Mouse (Mus musculus): Measurements from ENCODE around the gene Syt12. TPM values are rescaled to one million over a fixed set of nuclear protein-coding genes. Genes with fewer than 3 reads are reported as not detected.
"Not testable (repeated sequence)": the region's sequence is repeated elsewhere in the genome, so short reads cannot be mapped to it uniquely, and the experiment has no call there.

Syt12 gene
- polyA plus RNA-seq, 1 experiment from 2014 or later = 1.7 TPM

DNA sequence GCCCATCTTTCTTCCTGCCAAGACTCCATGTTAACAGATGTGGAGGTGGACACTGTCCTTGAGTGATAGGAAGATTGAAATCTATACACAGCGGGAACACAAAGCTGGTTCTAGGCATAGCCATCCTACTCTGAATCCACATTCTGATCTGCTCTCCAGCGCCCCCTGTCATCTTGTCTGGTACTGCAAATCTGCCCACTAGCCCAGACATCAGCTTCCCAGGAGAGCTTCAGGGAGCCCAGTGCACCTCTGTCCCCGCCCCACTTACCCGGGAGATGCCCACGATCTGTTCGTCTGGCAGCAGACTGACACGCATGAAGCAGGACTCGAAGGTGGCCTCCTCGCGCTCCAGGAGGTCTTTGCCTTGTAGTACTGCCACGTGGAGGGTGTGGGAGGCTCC is 21.0 kb downstream of the Syt12 start:
- no peak overlapping the region for H3K27ac ChIP-seq (replicated peaks)
- WGBS = 15% methylated on average over 11 of the region's 11 CpGs
- H3K9me3 ChIP-seq (replicated peaks) = no peaks in the 10 kb centered on the region
- no peak overlapping the region for H3K4me3 ChIP-seq (replicated peaks)
- ATAC-seq (ENCODE audit: insufficient number of reproducible peaks, low FRiP score, low TSS enrichment, low read depth) = no peak
- no peak overlapping the region for H3K4me2 ChIP-seq (replicated peaks)
- H3K27me3 ChIP-seq = no peaks in the 10 kb centered on the region
- H3K9ac ChIP-seq = no peak overlapping the region
- peaks cover 19% of the 10 kb centered on the region for H3K4me1 ChIP-seq
- no peaks in the 10 kb centered on the region for H3K36me3 ChIP-seq

DNA sequence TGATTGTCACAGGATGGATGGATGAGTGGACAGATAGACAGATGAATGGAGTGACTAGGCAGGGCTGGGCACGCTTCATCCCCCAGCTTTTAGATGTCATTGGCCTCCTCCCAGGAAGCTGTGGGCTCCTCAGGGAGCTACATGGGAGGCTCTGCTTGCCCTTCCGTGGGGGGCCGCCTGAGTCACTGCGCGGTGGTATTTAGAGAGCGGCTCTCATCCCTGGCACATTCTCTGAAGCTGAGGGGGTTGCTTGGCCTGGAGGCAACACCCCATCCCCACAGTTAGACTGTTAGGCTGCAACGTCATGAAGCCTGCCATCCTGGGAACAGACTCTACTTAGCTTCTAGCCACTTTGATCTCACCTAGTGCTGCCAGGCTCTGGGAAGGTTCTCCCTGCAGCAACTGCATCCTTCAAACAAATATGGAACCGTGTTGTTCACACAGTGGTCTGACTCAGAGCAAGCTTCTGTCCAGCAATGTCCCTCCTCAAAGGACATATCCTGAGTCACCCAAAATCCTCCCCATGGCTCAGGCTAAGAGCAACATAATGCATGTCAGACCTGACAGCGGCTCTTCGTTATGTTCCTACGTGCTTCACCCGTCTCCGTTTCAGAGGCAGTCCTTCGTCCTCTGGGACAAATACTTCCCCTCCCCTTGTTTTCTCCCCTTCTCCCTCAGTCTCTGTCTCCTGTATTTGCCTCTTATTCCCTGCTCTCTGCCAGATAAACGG is 22.0 kb downstream of the Syt12 start:
- 64% methylated on average over 15 of the region's 15 CpGs for WGBS
- no peak overlapping the region for H3K27ac ChIP-seq (replicated peaks)
- ATAC-seq (ENCODE audit: insufficient number of reproducible peaks, low FRiP score, low TSS enrichment, low read depth) = no peak

DNA sequence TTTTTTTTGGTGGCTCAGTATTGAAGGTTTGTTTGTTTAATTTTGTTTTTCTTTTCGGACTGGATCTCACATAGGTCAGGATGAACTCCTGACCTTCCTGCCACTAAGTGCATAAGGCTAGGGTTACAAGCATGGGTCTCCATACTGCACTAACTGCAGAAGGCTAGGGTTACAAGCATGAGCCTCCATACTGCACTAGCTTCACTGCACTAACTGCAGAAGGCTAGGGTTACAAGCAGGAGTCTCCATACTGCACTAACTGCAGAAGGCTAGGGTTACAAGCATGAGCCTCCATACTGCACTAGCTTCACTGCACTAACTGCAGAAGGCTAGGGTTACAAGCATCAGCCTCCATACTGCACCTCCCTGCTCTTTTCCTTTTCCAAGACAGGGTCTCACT is 23.2 kb downstream of the Syt12 start:
- not testable (repeated sequence) for H3K9me3 ChIP-seq (replicated peaks); H3K9ac ChIP-seq; H3K36me3 ChIP-seq; H3K4me2 ChIP-seq (replicated peaks); H3K27ac ChIP-seq (replicated peaks); ATAC-seq (ENCODE audit: insufficient number of reproducible peaks, low FRiP score, low TSS enrichment, low read depth); H3K4me3 ChIP-seq (replicated peaks); H3K27me3 ChIP-seq
- WGBS = 7% methylated on average over 1 of the region's 1 CpGs
- H3K4me1 ChIP-seq = peaks cover 19% of the 10 kb centered on the region

More for the DNA sequence above, 22.0 kb downstream of the Syt12 start:
- H3K9me3 ChIP-seq (replicated peaks) = no peaks in the 10 kb centered on the region
- no peak overlapping the region for H3K4me2 ChIP-seq (replicated peaks)
- H3K4me3 ChIP-seq (replicated peaks) = no peak overlapping the region
- H3K9ac ChIP-seq = no peak overlapping the region
- no peaks in the 10 kb centered on the region for H3K27me3 ChIP-seq
- no peaks in the 10 kb centered on the region for H3K36me3 ChIP-seq
- H3K4me1 ChIP-seq = peaks cover 19% of the 10 kb centered on the region

DNA sequence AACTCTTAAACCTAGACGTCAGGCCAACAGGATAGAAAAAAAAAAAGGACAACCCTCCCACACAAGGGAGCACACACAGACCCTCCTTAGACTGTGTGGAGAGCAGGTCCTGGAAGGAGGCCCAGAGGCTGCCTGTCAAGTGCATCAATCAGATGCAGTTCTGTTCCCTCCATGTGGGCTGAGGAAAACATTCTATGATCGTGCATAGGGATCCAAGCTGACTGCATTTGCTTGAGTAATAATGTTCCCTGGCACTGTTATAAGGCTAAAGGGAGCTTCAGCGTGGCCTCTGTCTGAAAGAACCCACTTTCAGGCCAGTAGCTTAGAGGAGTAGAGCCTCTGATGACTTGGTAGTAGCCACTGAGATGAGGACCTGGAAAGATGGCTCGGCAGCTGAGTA is 24.7 kb downstream of the Syt12 start:
- H3K9ac ChIP-seq = no peak overlapping the region
- no peaks in the 10 kb centered on the region for H3K9me3 ChIP-seq (replicated peaks)

DNA sequence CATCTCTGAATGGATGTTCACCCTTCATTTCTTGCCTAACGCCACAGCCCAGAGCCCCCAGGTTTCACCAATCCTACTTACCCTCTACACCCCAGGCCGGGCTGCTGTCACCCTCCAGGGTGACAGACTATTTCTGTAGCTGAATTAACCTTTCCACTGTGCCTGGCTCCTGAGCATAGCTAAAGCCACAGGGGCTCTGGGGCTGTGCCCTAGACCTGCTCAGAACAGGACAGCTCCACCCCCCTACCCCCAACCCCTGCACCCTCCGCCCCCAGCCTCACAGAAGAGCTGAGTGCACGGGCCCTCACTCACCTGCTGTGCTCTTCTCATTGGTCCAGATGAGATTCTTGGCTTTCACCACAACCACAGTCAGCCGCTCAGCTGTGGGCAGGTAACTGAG is 25.3 kb downstream of the Syt12 start:
- peaks cover 19% of the 10 kb centered on the region for H3K4me1 ChIP-seq
- H3K4me2 ChIP-seq (replicated peaks) = no peak overlapping the region
- 33% methylated on average over 5 of the region's 5 CpGs for WGBS
- no peak overlapping the region for H3K9ac ChIP-seq
- ATAC-seq (ENCODE audit: insufficient number of reproducible peaks, low FRiP score, low TSS enrichment, low read depth) = no peak
- no peaks in the 10 kb centered on the region for H3K9me3 ChIP-seq (replicated peaks)
- no peak overlapping the region for H3K27ac ChIP-seq (replicated peaks)
- no peaks in the 10 kb centered on the region for H3K27me3 ChIP-seq
- H3K36me3 ChIP-seq = no peaks in the 10 kb centered on the region
- H3K4me3 ChIP-seq (replicated peaks) = no peak overlapping the region

More for the DNA sequence above, 24.7 kb downstream of the Syt12 start:
- Histone ChIP-seq H3K27me3 (no peaks in the 10 kb centered on the region), H3K36me3 (no peaks in the 10 kb centered on the region), H3K27ac (replicated peaks) (no peak overlapping the region), H3K4me1 (peaks cover 19% of the 10 kb centered on the region), H3K4me2 (replicated peaks) (no peak overlapping the region), H3K4me3 (replicated peaks) (no peak overlapping the region)
- no peak for ATAC-seq (ENCODE audit: insufficient number of reproducible peaks, low FRiP score, low TSS enrichment, low read depth)
- 41% methylated on average over 4 of the region's 4 CpGs for WGBS

DNA sequence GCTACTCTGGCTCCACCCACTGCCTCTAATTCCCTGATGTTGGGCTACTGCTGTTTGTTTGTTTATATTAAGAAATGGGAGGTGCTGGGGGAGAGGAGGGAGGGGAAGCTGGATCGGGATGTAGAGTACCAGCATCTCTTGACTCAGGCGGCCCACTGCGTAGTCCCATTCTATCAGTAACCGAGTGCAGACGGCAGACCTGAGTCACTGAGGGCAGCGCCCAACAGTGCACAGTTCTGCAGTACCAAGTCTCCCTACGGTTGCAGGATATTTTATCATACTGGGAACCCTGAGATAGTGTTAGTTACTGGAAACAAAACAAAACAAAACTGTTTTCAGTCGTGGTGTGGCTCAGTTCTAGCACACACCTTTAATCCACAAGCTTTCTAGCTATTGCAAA is 26.1 kb downstream of the Syt12 start:
- Histone ChIP-seq H3K27me3 (no peaks in the 10 kb centered on the region), H3K4me2 (replicated peaks) (no peak overlapping the region), H3K4me3 (replicated peaks) (no peak overlapping the region), H3K27ac (replicated peaks) (no peak overlapping the region), H3K9ac (no peak overlapping the region), H3K36me3 (no peaks in the 10 kb centered on the region), H3K9me3 (replicated peaks) (no peaks in the 10 kb centered on the region), H3K4me1 (peaks cover 14% of the 10 kb centered on the region; the same call in 1 of the 2 replicates)
- 56% methylated on average over 8 of the region's 8 CpGs for WGBS
- ATAC-seq (ENCODE audit: insufficient number of reproducible peaks, low FRiP score, low TSS enrichment, low read depth) = no peak

DNA sequence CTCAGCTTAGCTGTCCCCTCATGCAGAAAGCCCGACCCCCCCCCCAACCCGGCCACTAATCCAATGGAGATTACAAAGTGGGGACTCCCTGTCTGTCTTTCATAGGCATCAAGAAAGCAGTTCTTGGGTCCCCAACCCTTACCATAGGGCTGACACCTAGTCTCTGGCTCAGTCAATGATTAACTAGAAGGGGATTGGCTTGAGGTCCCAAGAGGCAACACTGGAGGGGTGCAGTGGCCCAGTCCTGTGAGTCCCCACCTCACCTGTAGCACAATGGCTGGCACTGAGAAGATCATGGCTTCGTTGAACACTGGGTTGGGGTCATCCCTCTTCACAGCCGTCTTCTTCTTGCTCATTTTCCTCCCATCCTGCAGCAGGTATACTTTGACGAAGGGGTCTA is 26.6 kb downstream of the Syt12 start:
- peaks cover 12% of the 10 kb centered on the region; the same call in 1 of the 2 replicates for H3K4me1 ChIP-seq
- H3K27ac ChIP-seq (replicated peaks) = no peak overlapping the region
- no peak overlapping the region for H3K4me3 ChIP-seq (replicated peaks)
- H3K36me3 ChIP-seq = no peaks in the 10 kb centered on the region
- ATAC-seq (ENCODE audit: insufficient number of reproducible peaks, low FRiP score, low TSS enrichment, low read depth) = no peak
- H3K27me3 ChIP-seq = no peaks in the 10 kb centered on the region
- 59% methylated on average over 5 of the region's 5 CpGs for whole genome bisulfite sequencing
- no peaks in the 10 kb centered on the region for H3K9me3 ChIP-seq (replicated peaks)
- H3K9ac ChIP-seq = no peak overlapping the region
- H3K4me2 ChIP-seq (replicated peaks) = no peak overlapping the region

DNA sequence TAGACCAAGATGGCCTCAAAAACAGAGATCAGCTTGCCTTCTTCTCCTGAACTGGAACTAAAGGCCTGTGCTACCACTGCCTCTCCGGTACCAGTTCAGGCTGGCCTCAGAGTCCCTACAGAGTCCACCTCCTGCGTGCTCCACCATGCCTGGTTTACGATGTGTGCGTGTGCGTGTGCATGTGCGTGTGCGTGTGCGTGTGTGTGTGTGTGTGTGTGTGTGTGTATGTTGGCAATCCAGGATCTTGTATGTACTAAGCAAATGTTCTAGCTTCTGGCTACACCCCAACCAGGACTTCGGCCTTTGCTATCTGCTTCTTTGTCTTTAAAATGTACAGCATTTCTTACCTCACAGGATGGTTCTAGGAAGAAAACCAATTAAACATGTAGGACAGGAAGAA is 28.0 kb downstream of the Syt12 start:
- H3K4me1 ChIP-seq = peaks cover 8% of the 10 kb centered on the region; the same call in 1 of the 2 replicates
- H3K36me3 ChIP-seq = no peaks in the 10 kb centered on the region
- no peaks in the 10 kb centered on the region for H3K27me3 ChIP-seq
- H3K9ac ChIP-seq = no peak overlapping the region
- 91% methylated on average over 9 of the region's 9 CpGs for WGBS
- H3K4me2 ChIP-seq (replicated peaks) = no peak overlapping the region
- H3K4me3 ChIP-seq (replicated peaks) = no peak overlapping the region
- no peak overlapping the region for H3K27ac ChIP-seq (replicated peaks)
- H3K9me3 ChIP-seq (replicated peaks) = no peaks in the 10 kb centered on the region
- ATAC-seq (ENCODE audit: insufficient number of reproducible peaks, low FRiP score, low TSS enrichment, low read depth) = no peak

DNA sequence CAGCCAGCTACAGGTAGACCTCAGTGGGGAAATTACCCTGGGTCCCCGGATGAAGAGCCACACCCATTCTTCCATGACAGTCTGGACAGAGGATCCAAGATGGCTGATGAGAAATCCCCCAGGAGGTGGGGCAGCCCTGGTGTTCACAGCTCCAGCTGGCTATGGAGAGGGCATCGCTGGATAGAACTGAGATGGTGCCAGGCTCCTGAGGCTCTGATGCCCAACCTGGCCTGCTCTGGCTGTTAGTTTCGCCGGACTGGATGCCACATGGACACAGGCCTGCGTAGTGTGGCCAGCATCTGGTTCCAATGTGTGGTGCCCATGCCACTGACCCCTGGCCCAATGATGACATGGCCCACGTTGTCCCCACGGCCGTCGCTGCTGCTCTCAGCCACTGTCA is 29.8 kb downstream of the Syt12 start:
- 80% methylated on average over 9 of the region's 9 CpGs for WGBS
- no peaks in the 10 kb centered on the region for H3K36me3 ChIP-seq
- no peak overlapping the region for H3K9ac ChIP-seq
- no peak overlapping the region for H3K4me2 ChIP-seq (replicated peaks)
- H3K4me3 ChIP-seq (replicated peaks) = no peak overlapping the region
- ATAC-seq (ENCODE audit: insufficient number of reproducible peaks, low FRiP score, low TSS enrichment, low read depth) = no peak
- H3K27ac ChIP-seq (replicated peaks) = no peak overlapping the region
- H3K27me3 ChIP-seq = no peaks in the 10 kb centered on the region
- H3K9me3 ChIP-seq (replicated peaks) = no peaks in the 10 kb centered on the region
- H3K4me1 ChIP-seq = peaks cover 8% of the 10 kb centered on the region

DNA sequence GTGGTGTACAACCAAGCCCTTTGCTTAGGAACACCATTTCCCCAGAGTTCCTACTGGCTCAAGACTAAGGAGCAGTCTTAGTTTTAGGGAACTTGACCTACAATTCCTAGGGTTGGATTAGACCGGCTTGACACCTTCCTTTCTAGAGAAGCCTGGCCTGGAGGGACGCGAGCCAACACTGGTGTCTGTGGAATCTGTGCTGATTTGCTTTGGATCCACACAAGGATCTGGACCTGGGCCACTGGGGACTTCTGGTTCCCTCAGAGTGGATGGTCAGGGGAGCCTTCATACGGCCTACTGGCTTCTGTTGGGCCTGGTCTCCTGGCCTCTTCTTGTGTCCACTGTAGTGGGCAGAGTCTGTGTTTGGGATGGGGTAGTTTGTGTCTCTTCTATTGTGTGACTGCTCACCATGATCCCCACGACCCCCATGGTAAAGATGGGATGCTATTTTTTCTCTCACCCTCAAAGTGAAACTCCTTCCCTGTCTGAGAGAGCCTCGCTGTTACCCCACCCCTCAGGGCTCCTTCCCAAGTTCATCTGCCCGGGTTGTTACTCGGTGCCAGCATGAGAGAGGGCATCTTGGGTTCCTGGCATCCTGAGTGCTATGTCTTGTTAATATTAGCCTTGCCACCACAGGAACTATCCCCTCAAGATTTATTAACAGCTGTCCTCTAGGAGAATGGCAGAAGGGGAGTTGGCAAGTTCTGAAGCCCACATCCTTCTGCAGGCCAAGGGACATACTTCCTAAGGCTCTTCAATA is 30.4 kb downstream of the Syt12 start:
- Histone ChIP-seq H3K4me3 (replicated peaks) (no peak overlapping the region), H3K9me3 (replicated peaks) (no peaks in the 10 kb centered on the region), H3K27ac (replicated peaks) (no peak overlapping the region), H3K36me3 (no peaks in the 10 kb centered on the region), H3K4me2 (replicated peaks) (no peak overlapping the region), H3K9ac (no peak overlapping the region), H3K4me1 (peaks cover 8% of the 10 kb centered on the region), H3K27me3 (no peaks in the 10 kb centered on the region)
- WGBS = 80% methylated on average over 8 of the region's 8 CpGs
- no peak for ATAC-seq (ENCODE audit: insufficient number of reproducible peaks, low FRiP score, low TSS enrichment, low read depth)

DNA sequence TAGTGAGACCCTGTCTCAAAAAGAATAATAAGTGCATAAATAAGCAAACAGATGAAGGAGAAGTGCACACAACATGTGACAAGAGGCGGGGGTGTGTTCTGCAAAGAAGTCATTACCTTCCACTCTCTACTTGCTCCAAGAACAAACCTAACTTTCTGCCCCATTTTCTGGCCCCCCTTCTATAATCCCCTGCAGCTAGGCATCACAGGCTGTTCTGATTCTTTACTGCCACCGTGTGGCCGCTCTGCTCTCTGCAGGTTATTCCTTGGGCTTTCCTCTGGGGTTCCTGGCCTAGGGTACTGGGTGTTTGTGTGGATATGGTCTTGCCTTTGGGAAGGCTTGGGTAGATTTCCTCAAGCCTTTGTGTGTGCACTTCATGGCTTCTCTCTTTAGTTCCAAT is 34.8 kb downstream of the Syt12 start:
- Histone ChIP-seq H3K9me3 (replicated peaks) (no peaks in the 10 kb centered on the region), H3K4me1 (peaks cover 47% of the 10 kb centered on the region), H3K4me3 (replicated peaks) (no peak overlapping the region), H3K36me3 (no peaks in the 10 kb centered on the region), H3K27ac (replicated peaks) (peak overlapping the region; percentile 52; the same call in 1 of the 2 replicates), H3K9ac (no peak overlapping the region), H3K4me2 (replicated peaks) (no peak overlapping the region), H3K27me3 (no peaks in the 10 kb centered on the region)
- WGBS = 11% methylated on average over 3 of the region's 3 CpGs
- ATAC-seq (ENCODE audit: insufficient number of reproducible peaks, low FRiP score, low TSS enrichment, low read depth) = no peak

All from embryonic facial prominence, embryonic 15.5 days (tissue).